Mouse (Mus musculus) gastrocnemius, postnatal 10 days (tissue): ENCODE data around the gene Crat. TPM values are rescaled to one million over a fixed set of nuclear protein-coding genes. Genes with fewer than 3 reads are reported as not detected.

ENCODE experiments used
- DNase-seq: peaks from one replicate; pipeline ENCODE4 v3.0.0; 2021; ENCODE audit warnings: mixed read lengths
- long read RNA-seq, 2 experiments: library from polyadenylated mRNA; stranded (forward); transcript quantifications; one replicate each; pipeline ENCODE4 v2.0.0; 2021
- total RNA-seq, 2 experiments: library from RNA; stranded (reverse); gene quantifications; 2 replicates each; pipeline ENCODE4 v1.2.3; 2021

Gene Crat
- 100 to 1,000 TPM; 228 to 262 TPM for total RNA-seq
- long read RNA-seq, experiment 1, transcript Crat-201 (14 exons, 3,833 nt): major isoform, 567 of 703 reads
- long read RNA-seq, experiment 1, partial matches to known transcripts: 41 of 703 reads
- long read RNA-seq, experiment 1, other reads (novel, unspliced or antisense): 95 of 703 reads
- long read RNA-seq, experiment 2, transcript Crat-201 (14 exons, 3,833 nt): major isoform, 538 of 661 reads
- long read RNA-seq, experiment 2, partial matches to known transcripts: 53 of 661 reads
- long read RNA-seq, experiment 2, other reads (novel, unspliced or antisense): 70 of 661 reads

- DNase-seq: peak; percentile 93
These were observed at the start of gene Crat for GRCm38 (mm10) chr2:30415157-30415935. Gene Crat (minus strand): TSS chr2:30415813.

DNA sequence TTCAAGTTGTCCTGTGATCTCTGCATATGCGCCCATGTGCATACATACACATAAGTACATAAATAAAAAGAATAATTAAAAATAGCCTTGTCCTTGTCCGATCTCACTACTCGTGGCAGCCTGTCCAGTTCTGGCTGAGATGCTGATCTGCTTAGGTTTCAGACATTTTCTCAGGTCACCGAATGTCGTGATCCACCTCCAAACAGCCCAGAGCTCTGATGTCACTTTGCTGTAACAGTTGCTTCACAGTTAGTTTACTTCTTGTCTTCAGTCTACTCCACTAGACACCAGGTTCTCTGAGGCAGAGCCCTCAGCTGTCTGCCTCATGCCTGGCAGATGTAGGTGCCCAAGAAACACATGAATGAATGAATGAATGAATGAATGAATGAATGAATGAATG, 48.8 kb upstream of the Crat start:
- no peak for DNase-seq

DNA sequence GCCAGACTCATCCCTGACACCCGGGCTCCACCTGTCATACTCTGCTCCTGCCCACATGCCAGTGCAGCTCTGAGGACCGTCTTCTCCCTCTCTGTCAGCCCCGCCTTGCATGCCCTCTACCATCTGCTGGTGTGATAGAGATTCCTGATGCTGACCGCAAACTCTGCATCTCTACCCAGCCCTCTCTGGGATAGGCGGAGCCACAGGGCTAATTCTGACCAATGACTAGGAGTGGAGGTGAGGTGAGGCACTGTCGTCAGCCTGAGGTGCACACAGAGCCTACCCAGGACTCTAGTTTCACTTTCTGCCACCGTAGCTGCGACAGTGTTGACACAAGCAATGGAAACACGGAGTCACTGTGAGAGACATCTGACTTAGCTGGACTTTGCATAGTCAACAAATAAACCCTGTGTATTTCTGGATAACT, 48.3 kb upstream of the Crat start:
- DNase-seq: no peak

DNA sequence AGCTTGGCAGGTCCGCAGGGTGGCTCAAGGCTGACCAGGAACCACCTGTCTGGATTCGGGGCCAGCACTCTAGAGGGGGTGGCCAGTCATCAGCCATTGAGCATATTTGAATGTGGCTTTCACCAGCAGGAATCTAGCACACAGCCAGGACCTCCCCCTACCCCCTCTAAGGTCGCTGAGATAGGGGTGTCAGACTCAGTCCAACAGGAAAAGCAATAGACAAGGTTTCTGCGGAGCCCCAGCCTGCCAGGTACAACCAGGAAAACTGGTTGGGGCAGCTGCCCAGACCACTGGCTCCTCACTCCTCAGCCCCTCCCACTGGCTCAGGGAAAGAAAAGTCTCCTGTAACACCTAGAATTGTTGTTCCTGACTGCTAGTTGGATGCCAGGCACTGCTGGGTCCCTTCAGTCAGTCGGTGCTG, 47.7 kb upstream of the Crat start:
- no peak for DNase-seq

- DNase-seq: no peak
These were observed 43.6 kb upstream of the Crat start for GRCm38 (mm10) chr2:30459241-30459640.

- no peak for DNase-seq
These were observed 42.7 kb upstream of the Crat start for GRCm38 (mm10) chr2:30458349-30458748.

- no peak for DNase-seq
These were observed 40.7 kb upstream of the Crat start for GRCm38 (mm10) chr2:30456104-30456980.

DNA sequence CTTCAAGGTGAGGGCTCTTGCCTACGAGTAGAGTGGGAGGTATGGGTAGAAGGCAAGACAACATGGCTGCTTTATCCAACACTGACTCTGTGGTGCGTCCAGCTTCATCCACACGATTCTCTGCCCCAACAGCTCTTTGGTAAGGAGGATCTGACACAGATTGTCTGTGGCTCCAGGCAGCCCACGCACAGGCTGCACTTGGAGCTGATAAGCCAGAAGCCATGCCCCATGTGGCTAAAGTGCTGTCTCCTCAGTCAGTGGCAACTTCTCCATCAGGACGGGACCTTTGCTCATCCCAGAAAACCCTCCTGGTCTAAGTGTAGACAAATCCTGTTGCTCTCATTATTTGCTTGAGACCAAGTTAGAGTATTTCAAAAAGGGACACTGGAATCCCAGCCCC, 39.0 kb upstream of the Crat start:
- DNase-seq: no peak

- DNase-seq: no peak
These were observed 38.0 kb upstream of the Crat start for GRCm38 (mm10) chr2:30453570-30453969.

- no peak for DNase-seq
These were observed 35.9 kb upstream of the Crat start for GRCm38 (mm10) chr2:30451525-30451924.

DNA sequence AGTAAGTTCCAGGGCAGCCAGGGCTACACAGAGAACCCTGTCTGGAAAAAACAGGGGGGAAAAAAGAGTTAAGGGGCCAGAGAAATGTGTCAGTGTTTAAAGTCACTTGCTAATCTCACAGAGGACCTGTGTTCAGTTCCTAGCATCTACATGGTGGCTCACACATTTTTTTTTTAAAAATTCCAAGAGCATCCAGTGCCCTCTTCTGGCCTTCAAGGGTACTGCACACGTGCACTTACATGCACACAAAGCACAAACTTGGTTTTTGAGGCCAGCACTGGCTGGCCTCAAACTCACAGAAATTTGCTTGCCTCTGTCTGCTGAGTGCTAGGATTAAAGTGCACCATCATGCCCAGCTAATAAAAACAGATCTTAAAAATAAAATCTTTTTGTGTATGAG, 34.9 kb upstream of the Crat start:
- no peak for DNase-seq

GRCm38 (mm10) chr2:30448371-30448770, 32.8 kb upstream of the Crat start:
- no peak for DNase-seq

DNA sequence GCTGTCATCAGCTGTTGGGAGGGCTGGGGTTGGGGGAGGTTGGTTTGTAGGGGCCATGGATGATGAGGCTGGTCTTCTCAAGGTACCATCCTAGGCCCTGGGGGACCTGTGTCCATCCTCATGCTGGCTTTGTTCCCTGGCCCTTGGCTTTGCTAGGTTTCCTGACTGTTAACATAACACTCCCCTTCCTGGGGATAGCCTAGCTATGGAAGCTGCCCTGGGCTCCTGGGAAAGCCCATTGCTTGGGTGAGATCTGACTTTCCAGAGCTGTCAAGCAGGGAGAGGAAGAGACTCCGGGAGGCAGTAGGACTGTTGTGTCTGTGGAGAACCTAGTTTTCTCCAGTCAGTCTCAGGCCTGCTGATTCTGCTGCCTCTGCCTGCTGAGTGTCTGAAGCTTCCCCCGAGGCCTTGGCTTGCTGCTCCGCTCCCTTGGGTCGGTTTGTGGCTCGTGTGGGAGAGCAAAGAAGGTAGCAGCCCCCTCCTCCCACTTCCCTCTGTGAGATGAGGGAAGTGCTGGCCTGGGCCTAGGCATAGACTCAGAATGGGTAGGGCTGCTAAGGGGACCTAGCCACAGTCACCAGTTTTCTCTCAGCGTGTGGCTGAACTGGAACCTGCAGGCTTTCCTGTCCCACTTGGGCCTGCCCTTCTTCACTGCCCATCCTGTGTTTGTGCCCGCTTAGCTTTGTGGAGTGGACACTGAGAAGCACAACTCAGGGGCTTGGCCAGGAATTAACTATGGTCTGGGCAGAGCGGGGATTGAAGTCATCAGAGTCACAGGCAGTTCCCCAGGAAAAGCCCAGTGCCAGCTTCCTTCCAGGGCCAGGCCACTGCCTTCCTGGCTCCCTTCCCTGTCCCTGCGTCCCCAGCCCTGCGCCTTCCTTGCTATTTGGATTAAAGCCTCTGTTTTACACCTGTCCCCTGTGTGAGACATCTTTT, 31.5 kb upstream of the Crat start:
- no peak for DNase-seq

DNA sequence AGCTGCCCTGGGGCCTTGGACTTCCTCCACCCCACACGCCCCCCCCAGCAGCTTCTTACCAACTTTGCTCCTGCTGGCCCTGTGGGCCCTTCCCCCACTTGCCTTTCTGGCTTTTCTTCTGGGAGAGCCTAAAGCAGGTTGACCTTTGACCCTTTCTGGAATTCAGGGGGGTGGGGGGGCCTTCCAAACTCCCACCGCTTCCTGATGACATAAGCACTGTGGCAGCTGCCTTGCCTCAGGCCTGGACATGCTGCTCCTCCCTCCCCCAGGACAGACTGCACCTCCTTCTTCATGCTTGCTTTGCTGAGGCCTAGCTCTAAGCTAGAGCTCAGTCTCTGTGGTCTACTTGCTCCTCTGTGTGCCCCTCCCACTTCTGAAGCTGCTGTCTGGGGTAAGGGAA, 29.7 kb upstream of the Crat start:
- DNase-seq: no peak

- no peak for DNase-seq
These were observed 28.8 kb upstream of the Crat start for GRCm38 (mm10) chr2:30444450-30444849.

GRCm38 (mm10) chr2:30444006-30444405, 28.4 kb upstream of the Crat start:
- no peak for DNase-seq

- DNase-seq: no peak
These were observed 27.7 kb upstream of the Crat start for GRCm38 (mm10) chr2:30443281-30443680.

- no peak for DNase-seq
These were observed 26.9 kb upstream of the Crat start for GRCm38 (mm10) chr2:30442498-30442890.

DNA sequence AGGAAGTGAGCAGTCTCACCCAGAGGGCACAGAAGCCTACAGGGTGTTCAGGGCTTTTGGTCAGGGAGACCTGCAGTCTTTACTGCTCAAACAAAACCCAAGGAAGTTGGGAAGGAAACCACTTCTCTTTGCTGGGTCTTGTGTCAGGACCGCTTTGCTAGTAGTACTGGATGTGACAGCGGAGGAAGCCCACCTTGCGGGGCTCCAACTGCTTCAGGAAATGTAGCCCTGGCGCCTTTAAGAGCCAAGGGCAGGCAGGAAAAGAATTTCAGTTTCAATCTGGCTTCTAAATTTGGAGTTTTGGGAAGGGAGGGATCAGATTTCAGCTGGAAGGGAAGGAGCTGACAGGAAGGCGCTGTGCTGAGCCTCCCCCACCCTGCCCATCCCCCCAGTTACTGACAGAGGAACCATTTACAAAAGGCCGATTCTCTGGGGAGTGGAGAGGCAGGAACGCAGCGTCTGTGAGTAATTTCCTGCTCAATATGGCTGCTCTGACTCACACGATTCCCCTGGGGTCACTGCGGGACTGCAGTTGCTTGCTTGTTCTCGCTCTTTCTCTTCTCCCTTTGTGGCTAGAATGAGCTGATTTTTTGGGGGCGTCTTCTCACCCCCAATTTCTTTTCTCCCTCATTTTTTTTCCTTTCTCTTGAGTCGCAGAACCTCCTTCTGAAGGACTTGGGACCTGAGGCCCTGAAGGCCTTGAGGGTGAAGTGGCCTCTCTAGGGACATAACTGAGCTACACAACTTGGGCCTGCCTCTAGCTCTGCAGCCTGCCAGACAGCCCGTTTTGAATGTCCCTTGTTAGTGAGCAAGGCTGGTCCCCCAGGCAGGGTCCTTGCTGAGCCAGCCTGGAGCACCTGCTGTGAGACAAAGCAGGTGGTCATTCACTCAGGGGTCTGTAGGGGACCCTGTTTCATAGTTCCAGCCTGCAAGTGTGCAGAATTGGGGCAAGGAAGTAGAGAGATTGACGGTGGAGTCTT, 26.2 kb upstream of the Crat start:
- DNase-seq: peak; percentile 76
